Mouse (Mus musculus) megakaryocyte, embryonic 14.5 days (primary cell): ENCODE measurements around the gene Mapkapk2.

Experiments used
- FLI1 ChIP-seq: IDR thresholded peaks from 2 replicates; pipeline ENCODE4 v1.6.1; 2012; ENCODE audit warnings: low read length, inconsistent platforms, mixed read lengths
- GATA1 ChIP-seq: IDR thresholded peaks from 3 replicates; pipeline ENCODE4 v1.6.1; 2012; ENCODE audit warnings: mixed read lengths, low read length, inconsistent platforms, borderline replicate concordance

GRCm38 (mm10) chr1:131085272-131085671, 12.4 kb downstream of the Mapkapk2 start:
- TF ChIP-seq GATA1 = no peak
- no peak for TF ChIP-seq FLI1
